Mouse (Mus musculus) stomach, embryonic 14.5 days (tissue): ENCODE results near the gene Pcsk1n. TPM values are rescaled to one million over a fixed set of nuclear protein-coding genes. Genes with fewer than 3 reads are reported as not detected.

ENCODE experiments used
- ATAC-seq: fragments of 200-750 bp; cut with Nextera tagmentation; 2 replicates; pipeline ENCODE4 v1.8.0; 2017; ENCODE audit warnings: low read depth, moderate TSS enrichment; ENCODE audit not compliant: insufficient number of reproducible peaks, insufficient read depth, low FRiP score
- H3K27ac ChIP-seq: fragments of 300-500 bp; sonication (generic); 2 replicates; pipeline ENCODE4 v1.5.1; 2014; ENCODE audit warnings: mild to moderate bottlenecking, low read length, moderate library complexity, mixed read lengths
- H3K27me3 ChIP-seq: fragments of 300-500 bp; sonication (generic); 2 replicates; pipeline ENCODE4 v1.6.1; 2014; ENCODE audit warnings: low read length, control low read depth, mixed read lengths; ENCODE audit not compliant: control insufficient read depth, insufficient read depth
- H3K36me3 ChIP-seq: fragments of 300-500 bp; sonication (generic); 2 replicates; pipeline ENCODE4 v1.6.1; 2014; ENCODE audit warnings: mild to moderate bottlenecking, control low read depth, low read length, moderate library complexity, mixed read lengths; ENCODE audit not compliant: control insufficient read depth, insufficient read depth
- H3K4me1 ChIP-seq: fragments of 300-500 bp; sonication (generic); 2 replicates; pipeline ENCODE4 v1.6.1; 2014; ENCODE audit warnings: low read length, control low read depth, mixed read lengths; ENCODE audit not compliant: control insufficient read depth, insufficient read depth
- H3K4me2 ChIP-seq: fragments of 300-500 bp; sonication (generic); replicated peaks from 2 replicates; pipeline ENCODE4 v1.6.1; 2014; ENCODE audit warnings: low read depth, low read length, control low read depth
- H3K4me3 ChIP-seq: fragments of 300-500 bp; sonication (generic); 2 replicates; pipeline ENCODE4 v1.5.1; 2014; ENCODE audit warnings: low read depth, low read length, control low read depth
- H3K9ac ChIP-seq: fragments of 300-500 bp; sonication (generic); replicated peaks from 2 replicates; pipeline ENCODE4 v1.6.1; 2014; ENCODE audit warnings: low read depth, mild to moderate bottlenecking, control low read depth, low read length, moderate library complexity, mixed read lengths
- H3K9me3 ChIP-seq: fragments of 300-500 bp; sonication (generic); 2 replicates; pipeline ENCODE4 v1.6.1; 2016; ENCODE audit warnings: low read depth, low read length, control low read depth; ENCODE audit not compliant: control insufficient read depth
- WGBS: fragments of 180-500 bp; shearing (Covaris S2); extraction: QIAGEN DNeasy Blood & Tissue Kit; methylation state at CpG from one replicate; pipeline ENCODE4 v1.1.7; 2014; 5-methylcytosine and 5-hydroxymethylcytosine counted together
- polyA plus RNA-seq: library from polyadenylated mRNA; unstranded; fragments of >200 nt; fragmentation: Nextera tagmentation; extraction: Ambion mirVana; gene quantifications from 2 replicates; pipeline ENCODE4 v1.2.1, GENCODE M21; 2014

The Pcsk1n gene
- polyA plus RNA-seq, 1 experiment from 2014 or later: 9.5 TPM

DNA sequence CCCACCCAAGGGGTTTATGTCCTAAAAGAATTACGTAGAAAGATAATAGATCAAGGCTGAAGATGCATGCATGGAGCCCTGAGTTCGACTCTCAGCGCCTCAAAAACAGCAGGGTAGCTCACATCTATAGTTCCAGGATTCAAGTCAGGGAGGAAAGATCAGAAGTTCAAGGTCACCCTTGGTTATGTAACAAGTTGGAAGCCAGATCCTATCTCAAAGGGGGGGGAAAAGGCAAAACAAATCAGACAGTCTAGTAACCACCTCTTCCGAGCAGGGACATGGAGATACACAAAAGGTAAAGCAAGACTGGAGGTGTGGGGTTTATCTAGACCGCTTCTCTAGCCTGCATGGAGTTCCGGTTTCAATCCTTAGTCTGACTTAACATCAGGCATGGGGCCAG, 6.6 kb downstream of the Pcsk1n start:
- no peak overlapping the region for H3K9ac ChIP-seq
- H3K9me3 ChIP-seq: peaks cover 3% of the 10 kb centered on the region; the same call in 1 of the 2 replicates
- no peak overlapping the region for H3K4me2 ChIP-seq
- no peak for ATAC-seq
- no peaks in the 10 kb centered on the region for H3K36me3 ChIP-seq
- H3K4me1 ChIP-seq: no peaks in the 10 kb centered on the region
- H3K27me3 ChIP-seq: peaks cover 7% of the 10 kb centered on the region; the same call in 1 of the 2 replicates
- WGBS: 73% methylated on average over 6 of the region's 6 CpGs
- H3K4me3 ChIP-seq: no peak overlapping the region
- no peak overlapping the region for H3K27ac ChIP-seq

DNA sequence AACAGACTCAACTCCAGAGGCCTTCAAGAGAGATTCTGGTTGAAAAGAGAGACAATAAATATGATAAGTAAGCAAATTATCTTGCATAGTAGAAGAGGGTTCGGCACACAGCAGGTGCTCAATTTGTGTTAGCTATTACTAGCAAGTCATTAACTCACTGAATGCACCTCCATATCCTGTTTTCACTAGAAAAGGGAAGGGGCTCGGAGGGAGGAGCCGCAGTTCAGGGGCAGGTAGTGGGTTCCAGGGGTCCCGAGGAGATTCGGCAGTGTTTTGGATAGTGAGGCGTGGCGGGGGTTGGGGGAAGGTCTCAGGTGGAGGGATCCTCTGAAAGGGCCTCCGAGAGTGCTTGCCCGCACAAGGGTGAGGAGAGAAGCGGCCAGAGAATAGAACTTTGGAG, 7.5 kb downstream of the Pcsk1n start:
- no peaks in the 10 kb centered on the region for H3K4me1 ChIP-seq
- no peak overlapping the region for H3K27ac ChIP-seq
- peaks cover 7% of the 10 kb centered on the region; the same call in 1 of the 2 replicates for H3K27me3 ChIP-seq
- ATAC-seq: no peak
- H3K4me3 ChIP-seq: no peak overlapping the region
- no peak overlapping the region for H3K4me2 ChIP-seq
- 30% methylated on average over 10 of the region's 10 CpGs for WGBS
- H3K9ac ChIP-seq: no peak overlapping the region
- H3K36me3 ChIP-seq: no peaks in the 10 kb centered on the region; the same call in 1 of the 2 replicates
- H3K9me3 ChIP-seq: peaks cover 3% of the 10 kb centered on the region; the same call in 1 of the 2 replicates

DNA sequence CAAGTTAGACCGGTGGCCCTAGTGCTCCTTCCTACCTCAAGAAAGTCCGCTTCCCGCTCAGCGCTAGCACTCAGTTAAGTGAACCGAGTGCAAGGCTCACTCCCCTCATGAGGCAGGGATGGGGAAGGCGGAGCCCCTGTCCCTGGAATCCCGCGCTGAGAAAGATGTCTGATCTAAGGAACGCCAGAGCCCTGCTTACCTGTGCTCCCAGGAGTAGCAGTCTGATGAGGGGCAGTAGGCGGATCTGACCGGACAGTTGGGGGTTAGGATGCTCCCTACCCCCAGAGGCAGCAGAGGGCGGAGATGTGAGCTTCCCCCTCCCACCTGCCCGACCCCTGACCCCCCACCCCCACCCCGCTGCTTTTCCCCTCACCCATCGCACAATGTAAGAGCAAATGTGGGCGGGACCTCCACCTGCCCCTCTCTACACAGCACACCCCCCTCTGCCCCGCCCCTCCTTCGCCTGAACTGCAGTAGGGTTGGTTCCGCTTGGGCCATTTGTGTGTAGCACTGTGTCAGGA, 8.7 kb downstream of the Pcsk1n start, which contains the start of gene Eras:
Eras (minus strand) TSS at position 338 of the 521 bp plus-strand sequence.
- Histone ChIP-seq H3K9ac (no peak within 1 kb of the TSS), H3K9me3 (peaks cover 3% of the 10 kb centered on the region; the same call in 1 of the 2 replicates), H3K36me3 (no peaks in the 10 kb centered on the region; the same call in 1 of the 2 replicates), H3K27me3 (peaks cover 2% of the 10 kb centered on the region; the same call in 1 of the 2 replicates), H3K27ac (no peak within 1 kb of the TSS), H3K4me2 (no peak within 1 kb of the TSS), H3K4me3 (no peak within 1 kb of the TSS), H3K4me1 (no peaks in the 10 kb centered on the region)
- 13% methylated on average over 19 of the region's 19 CpGs for WGBS
- no peak for ATAC-seq

DNA sequence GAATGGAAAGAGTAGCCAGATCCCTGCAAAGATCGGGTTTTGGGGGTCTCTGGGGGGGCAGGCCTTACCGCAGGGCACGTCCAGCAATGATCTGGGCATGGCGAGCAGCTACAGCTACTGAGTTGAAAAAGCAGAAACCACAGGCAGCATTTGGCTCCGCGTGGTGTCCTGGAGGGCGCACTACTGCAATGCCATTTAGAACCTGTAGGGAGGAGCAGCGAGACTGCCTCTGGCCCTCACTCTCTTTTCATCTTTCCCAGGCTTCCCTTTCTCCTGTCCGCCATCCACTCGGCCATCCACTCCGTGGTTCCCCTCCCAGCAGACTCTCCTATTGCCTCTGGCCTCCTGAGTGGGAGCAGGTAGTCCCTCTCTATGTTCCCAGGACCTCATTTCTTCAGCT, 17.3 kb downstream of the Pcsk1n start:
- Histone ChIP-seq H3K9me3 (no peaks in the 10 kb centered on the region), H3K9ac (no peak overlapping the region), H3K27ac (no peak overlapping the region), H3K4me2 (no peak overlapping the region), H3K27me3 (no peaks in the 10 kb centered on the region), H3K4me1 (no peaks in the 10 kb centered on the region), H3K36me3 (peaks cover 2% of the 10 kb centered on the region; the same call in 1 of the 2 replicates), H3K4me3 (no peak overlapping the region)
- no peak for ATAC-seq
- 56% methylated on average over 11 of the region's 11 CpGs for WGBS

DNA sequence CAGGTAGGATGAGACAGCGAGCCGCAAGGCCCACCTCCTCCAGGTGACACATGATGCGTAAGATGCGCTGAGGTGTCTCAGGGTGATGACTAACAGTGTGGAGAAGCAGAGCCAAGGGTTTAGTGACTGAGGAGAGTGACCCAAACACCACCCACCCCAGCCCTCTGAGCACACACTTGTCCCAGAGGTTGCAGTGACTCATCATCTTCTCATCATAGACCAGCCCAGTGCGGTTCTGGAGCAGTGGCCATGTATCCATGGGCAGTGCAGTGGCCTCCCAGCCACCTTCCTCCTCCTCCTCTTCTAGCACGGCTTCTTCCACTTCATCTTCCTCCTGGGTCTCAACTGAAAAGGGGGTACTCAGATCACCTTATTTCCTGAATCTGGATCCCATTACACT, 18.0 kb downstream of the Pcsk1n start:
- H3K9me3 ChIP-seq: no peaks in the 10 kb centered on the region
- H3K4me3 ChIP-seq: no peak overlapping the region
- ATAC-seq: no peak
- H3K9ac ChIP-seq: no peak overlapping the region
- H3K27ac ChIP-seq: no peak overlapping the region
- H3K4me1 ChIP-seq: no peaks in the 10 kb centered on the region
- no peaks in the 10 kb centered on the region for H3K27me3 ChIP-seq
- WGBS: 93% methylated on average over 6 of the region's 6 CpGs
- no peak overlapping the region for H3K4me2 ChIP-seq
- H3K36me3 ChIP-seq: peaks cover 6% of the 10 kb centered on the region; the same call in 1 of the 2 replicates

DNA sequence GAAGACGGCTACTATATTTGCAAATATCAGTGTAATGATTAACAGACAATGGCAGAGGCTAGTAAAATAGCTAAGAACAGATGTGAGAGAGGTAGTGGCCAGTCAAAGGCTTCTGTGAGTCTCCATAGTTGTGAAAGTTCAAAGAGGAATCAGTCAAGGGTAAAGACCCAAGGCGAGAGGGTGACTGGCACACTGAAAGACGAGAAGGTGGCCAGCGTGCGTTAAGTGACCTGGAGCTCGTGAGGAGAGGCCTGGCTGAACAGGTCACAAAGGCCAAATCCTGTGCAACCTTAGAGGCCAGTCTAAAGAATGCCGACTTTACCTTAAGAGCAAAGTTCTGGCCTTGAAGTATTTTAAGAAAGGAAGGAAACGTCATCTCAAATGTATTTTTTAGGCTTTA, 26.0 kb downstream of the Pcsk1n start:
- Histone ChIP-seq H3K27ac (no peak overlapping the region), H3K4me1 (no peaks in the 10 kb centered on the region), H3K9ac (no peak overlapping the region), H3K4me2 (no peak overlapping the region), H3K4me3 (no peak overlapping the region), H3K27me3 (no peaks in the 10 kb centered on the region), H3K36me3 (peaks cover 6% of the 10 kb centered on the region; the same call in 1 of the 2 replicates), H3K9me3 (no peaks in the 10 kb centered on the region)
- no peak for ATAC-seq
- WGBS: 69% methylated on average over 8 of the region's 8 CpGs

DNA sequence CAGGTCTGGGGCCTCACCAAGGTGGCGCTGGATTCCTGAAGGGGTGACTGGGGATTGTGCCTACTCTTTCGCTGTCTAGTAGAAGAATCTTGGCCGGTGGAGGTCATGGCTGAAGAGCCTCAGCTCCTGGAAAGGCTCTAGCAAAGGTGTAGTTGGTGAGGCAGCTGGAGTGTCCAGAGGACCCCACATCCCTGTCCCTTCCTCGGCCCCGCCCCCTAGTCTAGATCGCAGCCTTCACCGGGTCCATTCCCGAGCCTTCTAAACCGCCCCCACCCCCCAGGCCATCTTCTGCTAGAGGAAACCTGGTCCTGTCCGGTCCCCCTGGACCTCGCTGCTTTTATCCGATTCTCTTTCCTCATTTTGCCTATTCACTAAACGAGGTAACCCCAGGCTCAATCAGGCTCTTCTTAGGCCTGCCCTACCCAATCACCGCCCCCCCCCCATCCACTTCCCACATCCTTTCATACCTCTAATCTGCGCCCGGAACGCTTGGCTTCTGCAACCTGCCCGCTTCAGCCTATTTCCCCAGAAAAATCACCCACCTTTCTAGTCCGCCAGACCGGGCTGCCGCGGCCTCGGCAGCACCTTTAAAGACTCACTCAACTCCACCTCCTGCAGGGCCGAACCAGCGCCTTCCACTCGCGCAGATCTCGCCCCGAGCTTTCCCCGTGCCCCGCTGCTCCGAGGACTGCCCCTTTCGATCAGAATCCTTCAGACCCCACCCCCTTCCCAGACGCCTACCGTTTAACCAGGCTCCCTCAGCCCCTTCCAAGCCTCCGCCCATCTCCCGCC, 27.7 kb downstream of the Pcsk1n start, which contains the start of gene Hdac6:
Hdac6 (minus strand) TSS at position 782 of the 792 bp plus-strand sequence.
- peak; percentile 24; the same call in 1 of the 2 replicates for ATAC-seq
- H3K9me3 ChIP-seq: no peaks in the 10 kb centered on the region
- H3K9ac ChIP-seq: peak within 1 kb of the TSS; percentile 30; the same call in 1 of the 2 replicates
- H3K4me3 ChIP-seq: peak within 1 kb of the TSS; percentile 39
- no peak within 1 kb of the TSS for H3K27ac ChIP-seq
- WGBS: 16% methylated on average over 36 of the region's 37 CpGs
- peak within 1 kb of the TSS; percentile 48 for H3K4me2 ChIP-seq
- H3K36me3 ChIP-seq: no peaks in the 10 kb centered on the region
- no peaks in the 10 kb centered on the region for H3K27me3 ChIP-seq
- H3K4me1 ChIP-seq: no peaks in the 10 kb centered on the region

DNA sequence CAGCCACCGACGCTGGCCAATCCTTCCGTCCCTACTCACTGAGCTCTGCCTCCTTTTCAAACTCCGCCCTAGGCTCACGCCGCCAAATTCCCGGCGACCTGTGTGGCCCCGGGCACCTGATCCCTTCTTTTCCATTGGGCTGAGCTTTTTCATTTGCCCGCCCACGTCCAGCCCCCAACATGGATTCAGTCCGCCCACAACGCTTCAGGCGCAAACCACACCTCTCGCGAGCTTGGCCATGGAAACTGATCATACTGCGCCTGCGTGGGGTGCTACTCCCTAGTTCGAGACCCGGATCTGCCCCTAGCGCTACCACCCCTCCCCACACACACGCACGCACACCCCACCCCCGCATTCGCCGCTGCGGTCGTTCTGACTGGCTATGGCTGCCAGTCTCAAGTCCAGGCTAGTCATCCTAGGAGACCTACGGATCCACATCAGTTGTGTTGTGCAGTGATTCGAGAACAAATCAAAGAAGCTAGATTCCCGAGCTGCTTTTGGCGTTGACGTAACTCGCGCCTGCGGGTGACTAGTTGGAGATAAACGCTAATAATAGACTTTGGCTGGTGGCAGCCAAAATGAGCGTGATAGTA, 28.4 kb downstream of the Pcsk1n start:
- H3K4me1 ChIP-seq: no peaks in the 10 kb centered on the region
- no peaks in the 10 kb centered on the region for H3K27me3 ChIP-seq
- H3K4me2 ChIP-seq: peak overlapping the region; percentile 33
- peak overlapping the region; percentile 25; the same call in 1 of the 2 replicates for H3K9ac ChIP-seq
- H3K27ac ChIP-seq: no peak overlapping the region
- ATAC-seq: peak; percentile 98
- H3K36me3 ChIP-seq: no peaks in the 10 kb centered on the region
- H3K9me3 ChIP-seq: no peaks in the 10 kb centered on the region
- WGBS: 15% methylated on average over 38 of the region's 38 CpGs
- H3K4me3 ChIP-seq: peak overlapping the region; percentile 39
